Mouse (Mus musculus): ENCODE measurements around the gene Col1a2.

Gene Col1a2

DNA sequence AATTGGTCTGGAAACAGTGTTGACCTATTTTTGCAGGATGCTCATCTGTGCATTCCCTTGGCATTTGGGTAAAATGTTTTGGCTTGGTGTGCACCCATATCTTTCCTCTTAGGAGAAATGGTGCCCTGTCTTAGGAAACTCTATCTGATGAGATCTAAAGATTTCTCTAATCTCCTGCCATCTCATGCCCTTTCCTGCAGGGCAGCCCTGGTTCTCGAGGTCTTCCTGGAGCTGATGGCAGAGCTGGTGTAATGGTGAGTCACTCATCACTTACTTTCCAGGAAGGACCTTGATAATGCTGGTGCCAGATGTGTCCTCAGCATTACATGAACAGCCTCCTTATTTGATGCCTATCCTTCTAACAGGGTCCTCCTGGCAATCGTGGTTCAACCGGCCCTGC lies 16.4 kb downstream of the Col1a2 start:
- no peak for DNase-seq (ENCODE audit: low spot score)

DNA sequence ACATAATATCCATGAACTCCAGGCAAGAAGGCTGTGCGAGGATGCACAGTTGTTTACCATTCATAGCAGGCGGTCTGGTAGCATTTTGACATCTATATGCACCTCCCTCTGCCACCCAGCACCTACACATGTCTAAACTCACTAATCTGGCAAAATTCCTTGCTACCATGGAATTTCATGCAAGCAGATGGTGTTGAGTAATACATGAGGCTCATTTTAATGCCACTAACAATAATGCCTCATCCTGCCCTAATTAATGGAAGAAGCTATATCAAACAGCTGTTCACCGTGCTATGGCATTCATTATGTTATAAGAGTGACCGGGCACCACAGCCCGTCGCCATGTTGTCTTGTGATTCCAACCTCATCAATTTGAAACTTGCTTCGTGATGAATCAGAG lies 23.8 kb downstream of the Col1a2 start:
- no peak for DNase-seq (ENCODE audit: low spot score)

DNA sequence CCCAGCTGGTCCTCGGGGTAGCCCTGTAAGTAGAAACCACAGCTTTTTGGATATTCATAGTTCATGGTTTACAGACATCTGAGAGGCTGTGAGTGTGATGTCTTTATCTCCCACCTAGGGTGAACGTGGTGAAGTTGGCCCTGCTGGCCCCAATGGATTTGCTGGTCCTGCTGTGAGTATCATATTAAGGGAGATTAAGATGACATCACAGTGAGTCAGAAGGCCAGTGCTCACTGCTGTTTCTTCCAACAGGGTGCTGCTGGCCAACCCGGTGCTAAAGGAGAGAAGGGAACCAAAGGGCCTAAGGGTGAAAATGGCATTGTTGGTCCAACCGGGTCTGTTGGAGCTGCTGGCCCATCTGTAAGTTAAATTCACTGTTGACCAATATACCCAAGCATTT lies 26.4 kb downstream of the Col1a2 start:
- DNase-seq (ENCODE audit: low spot score), result no peak

DNA sequence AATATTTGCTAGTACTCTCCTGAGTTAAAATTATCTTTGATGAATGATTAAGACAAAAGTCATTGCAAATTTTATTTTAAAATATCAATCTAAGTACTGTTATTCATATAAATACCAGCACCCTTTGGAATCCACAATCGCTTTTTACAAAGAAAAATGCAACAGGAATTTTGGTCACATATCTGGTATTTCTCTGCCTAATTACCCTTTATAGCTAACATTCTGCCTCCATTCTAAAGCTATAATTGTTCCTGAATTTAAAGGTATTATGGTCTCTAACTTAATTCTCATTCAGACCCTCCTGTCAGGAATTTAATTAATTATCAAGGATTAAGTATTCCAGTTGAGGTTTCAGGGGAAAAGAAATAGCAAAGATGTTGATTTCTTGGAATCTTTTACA lies 28.3 kb downstream of the Col1a2 start:
- no peak for DNase-seq (ENCODE audit: low spot score)

DNA sequence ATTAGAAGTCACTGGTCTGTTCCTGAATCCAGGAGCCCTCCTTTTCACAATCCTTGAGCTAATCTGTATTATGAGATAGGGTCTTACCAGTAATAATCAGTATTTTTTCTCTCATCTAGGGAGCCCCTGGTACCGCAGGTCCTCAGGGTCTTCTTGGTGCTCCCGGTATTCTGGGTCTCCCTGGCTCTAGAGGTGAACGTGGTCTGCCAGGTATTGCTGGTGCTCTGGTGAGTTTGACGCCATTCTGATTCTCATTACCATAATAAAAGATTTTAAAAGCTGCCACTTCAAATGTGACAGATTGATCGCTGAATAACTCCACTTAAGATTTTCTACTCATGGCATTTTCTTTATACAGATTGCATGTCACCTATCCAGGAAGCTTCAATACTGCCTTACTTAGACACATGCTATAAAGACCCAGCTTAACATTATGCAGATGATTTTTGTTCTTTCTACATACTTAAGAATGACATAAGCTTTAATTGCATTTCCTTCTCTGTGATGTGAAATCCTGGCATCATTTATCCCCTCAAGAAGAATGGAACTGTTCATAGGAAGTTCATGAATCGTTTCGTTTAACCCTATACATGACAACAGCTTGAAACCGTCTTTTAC lies 30.0 kb downstream of the Col1a2 start:
- DNase-seq (ENCODE audit: low spot score), result no peak

DNA sequence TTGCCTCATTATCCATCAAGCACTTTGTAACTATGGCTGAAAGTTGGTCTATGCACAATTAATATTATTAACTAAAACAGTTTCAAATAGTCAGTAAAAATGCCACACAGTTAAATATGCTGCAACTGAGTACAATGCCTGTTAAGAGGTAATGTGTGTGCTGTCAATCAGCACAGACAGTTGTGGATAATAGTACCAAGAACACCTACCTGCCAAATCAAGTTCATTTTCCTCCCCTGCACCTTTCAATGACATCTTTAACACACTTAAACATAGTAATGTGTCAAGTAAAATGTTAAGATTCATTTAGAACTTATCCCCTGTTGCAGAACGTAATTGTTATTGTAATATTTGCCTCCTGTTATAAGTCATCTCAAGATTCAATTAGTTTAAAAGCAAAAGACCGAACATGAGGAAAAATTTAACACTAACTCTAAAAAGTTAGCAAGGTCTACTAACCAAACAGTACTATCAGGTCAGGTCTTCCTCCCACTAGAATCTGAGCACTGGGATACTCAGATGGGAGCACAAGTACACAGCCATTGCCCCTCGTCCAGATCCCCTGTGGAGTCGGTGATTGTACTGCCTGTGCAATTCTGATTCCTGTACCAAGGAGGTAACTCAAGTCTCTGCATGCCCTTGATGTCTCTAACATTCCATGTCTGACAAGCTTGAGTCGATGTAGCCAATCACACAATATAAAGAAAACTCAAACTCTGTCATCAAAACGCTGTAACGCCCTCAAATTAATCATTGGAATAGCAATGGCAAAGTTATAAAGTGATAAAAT lies 37.5 kb downstream of the Col1a2 start:
- DNase-seq (ENCODE audit: low spot score), result no peak

DNA sequence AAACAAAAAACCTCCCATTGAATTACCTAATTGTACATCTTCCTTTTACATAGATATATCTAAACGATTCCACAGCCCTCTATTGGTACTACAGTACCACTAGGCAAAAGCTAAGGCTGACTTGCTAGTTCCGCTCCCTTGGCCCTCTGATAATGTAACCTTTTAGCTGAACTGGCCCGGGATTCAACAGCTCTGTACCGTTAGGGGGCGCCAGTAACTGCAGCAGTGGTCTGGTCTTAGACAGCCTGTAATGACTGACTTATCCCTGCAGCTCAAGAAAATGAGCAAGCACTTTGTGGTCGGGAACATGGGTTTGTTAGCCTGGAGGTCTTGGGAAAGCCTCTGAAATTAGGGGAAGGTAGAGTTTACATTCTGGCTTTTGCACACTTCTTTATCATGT lies 39.9 kb downstream of the Col1a2 start:
- DNase-seq (ENCODE audit: low spot score), result peak; percentile 45

DNA sequence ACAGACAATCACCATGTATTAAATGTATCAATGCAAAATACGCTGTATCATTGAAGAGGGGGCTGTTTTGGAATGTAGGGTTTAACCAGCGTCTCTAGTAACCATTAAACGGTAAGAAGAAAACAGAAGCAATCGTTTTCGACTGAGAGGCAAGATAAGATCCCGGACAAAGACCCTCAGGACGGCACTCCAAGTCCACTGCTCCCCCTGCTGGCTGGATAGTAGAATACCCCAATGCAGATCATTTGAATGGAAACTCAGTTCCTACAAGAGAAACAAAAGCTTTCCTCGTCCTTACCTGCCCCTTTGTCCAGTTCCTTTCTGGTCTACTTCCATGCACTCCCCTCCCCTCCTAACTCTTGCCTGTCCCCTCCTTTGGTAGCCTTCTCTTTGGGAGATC lies 41.1 kb downstream of the Col1a2 start:
- peak; percentile 51 for DNase-seq (ENCODE audit: low spot score)

DNA sequence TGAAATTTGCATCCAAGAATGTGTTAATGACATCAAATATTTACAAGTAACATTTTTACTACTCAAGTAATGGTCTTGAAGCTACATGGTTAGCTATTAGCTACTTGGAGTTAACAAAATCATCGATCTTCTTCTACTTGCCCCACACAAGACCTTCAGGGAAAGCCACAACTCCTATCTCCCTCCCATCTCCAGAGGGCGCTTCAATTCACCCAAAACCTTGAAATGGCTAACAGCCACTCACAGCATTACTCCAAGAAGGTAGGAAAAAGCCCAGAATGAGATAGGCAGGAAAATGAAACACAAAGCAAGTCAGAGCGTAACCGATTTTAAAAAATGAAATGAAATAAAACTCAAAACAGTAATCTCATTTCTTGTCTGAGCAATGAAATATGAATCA lies 44.3 kb downstream of the Col1a2 start:
- DNase-seq (ENCODE audit: low spot score), result no peak

DNA sequence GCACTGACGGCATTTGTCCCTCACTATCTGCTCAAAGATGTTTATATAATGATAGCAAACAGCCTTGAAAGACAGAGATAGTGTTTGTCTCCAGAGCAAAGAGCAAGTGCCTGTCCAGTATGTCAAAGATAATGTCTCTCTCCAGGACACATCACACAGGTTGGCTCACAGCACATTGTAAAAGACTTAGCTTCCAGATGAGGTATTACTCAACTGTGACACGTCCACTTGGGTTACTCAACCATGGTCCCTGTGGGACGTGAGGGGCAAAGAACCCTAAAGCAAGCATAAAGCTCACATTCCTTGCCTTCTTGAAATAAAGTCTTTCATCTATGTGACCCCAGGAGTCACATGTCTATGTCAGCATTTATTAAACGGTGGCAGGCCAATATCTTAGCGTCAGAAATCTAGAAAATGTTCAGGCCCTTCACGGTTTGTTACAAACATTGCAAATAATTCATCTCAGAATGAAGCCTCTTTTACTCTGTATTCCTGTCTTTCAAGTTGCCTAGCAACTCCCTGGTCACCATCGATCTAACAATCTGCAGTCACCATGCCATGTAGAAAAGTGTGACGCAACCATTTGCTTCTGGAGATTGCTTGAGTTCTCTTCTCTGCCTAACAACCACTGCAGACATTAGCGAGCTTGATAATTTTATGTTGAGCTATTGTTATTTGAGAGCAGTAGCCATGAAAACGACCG lies 45.4 kb downstream of the Col1a2 start:
- DNase-seq (ENCODE audit: low spot score), result no peak

DNA sequence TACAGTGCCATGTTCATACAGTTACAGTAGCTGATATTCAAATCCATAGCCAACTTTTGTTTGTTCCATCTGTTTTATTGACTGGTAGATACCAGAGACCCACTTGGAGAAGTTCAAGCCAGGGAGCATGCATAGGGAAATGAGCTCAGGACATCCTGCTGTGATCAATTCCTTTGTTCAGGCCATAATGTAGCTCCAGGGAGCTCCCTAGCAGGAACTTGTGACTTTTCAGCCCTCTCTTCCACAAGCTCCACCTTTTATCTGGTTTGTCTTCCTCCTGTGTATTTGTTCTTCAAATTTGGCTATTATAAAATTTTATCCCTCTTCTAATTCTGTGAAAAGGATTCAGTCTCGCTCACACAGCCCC lies 45.9 kb downstream of the Col1a2 start:
- no peak for DNase-seq (ENCODE audit: low spot score)

DNA sequence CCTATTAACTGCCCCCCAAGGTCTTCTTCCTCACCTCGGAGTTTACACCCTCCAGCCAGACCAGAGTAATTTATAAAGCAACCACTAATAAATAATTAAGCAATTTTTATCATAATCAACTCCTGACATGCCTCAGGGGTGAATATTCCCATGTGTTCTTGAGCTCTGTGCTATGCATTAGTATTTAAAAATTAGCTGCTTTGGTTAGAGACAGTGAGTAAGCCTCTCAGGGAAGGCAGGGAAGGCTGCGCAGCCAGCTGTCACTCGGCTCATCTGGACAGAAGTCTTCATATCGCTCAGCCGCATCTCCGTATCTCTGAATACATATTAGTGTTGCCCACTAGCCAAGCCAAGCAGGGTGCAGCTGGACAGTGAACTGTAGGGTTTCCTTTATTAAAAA lies 50.8 kb downstream of the Col1a2 start:
- DNase-seq (ENCODE audit: low spot score), result no peak

DNA sequence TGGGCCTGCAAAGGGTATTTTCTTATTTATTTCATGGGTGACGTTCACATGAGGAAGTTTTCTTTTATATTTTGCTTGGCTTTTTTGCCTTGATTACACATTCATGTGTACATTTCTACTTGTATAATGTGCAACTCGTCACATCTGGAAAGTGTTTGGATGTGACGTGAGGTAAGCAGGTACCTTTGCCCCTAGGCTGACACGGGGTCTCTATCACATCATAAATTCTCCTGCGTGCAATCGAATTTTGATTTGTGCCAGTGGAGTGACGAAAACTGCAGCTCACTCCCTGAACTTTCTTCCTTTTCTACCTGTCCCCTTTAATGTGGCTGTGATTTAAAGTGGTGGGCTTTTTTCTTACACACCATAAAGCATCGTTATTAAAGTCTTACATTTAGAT lies 52.5 kb downstream of the Col1a2 start:
- no peak for DNase-seq (ENCODE audit: low spot score)

DNA sequence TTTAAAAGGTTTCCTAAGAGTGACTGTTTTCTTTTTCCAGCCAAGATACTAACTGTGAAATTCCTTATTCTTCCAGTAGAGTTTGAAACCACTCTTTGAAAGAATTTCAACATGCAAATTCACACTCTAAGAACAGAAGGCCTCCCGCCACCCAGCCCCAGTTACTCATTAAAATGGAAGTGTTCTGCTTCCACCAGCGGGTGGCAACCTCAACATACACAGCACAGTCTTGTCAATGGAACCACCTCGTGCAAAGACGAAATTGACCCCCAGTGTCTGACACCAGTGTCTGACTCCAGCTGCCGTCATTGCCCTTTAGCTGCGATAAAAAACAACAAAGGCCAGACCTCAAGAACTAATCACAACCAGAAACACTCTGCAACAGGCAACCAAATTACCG lies 53.1 kb downstream of the Col1a2 start:
- peak; percentile 47 for DNase-seq (ENCODE audit: low spot score)

DNA sequence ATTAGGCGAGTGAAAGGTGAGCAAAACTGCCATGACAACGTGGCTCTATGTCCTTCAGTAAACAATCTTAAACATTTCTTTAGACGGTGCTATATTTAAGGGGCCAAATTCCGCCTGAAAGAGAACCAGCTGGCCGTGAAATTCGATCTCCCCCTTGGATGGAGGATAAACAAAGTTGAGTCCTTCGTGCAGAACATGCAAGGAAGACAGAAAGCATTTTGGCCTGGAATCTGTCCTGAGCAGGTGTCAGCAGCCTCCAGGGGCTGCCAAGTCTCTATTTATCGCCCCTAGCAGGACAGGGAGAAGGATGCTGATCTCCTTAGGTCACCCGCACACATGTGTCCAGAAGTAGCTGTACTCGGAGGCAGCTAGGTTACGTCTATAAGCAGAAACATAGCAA lies 56.5 kb downstream of the Col1a2 start:
- DNase-seq (ENCODE audit: low spot score), result no peak

DNA sequence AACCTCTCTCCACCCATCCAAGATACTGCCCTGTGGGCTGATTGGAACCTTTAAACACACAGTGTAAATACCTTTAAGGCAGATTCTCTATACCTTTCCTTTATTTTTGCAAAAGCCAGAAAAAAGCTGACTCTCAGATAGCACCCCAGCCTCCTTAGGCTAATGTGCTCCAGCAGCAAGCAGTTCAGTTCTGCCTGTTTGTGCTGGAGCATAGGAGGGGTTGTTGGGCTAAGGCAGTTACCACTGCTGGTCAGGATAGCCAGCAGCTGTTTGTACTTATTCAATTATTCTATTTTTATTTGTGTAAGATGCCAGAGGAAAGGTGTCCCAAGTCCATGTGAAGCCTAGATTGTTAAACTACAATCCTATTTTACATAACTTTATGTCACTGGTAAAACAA lies 57.0 kb downstream of the Col1a2 start:
- DNase-seq (ENCODE audit: low spot score), result no peak

DNA sequence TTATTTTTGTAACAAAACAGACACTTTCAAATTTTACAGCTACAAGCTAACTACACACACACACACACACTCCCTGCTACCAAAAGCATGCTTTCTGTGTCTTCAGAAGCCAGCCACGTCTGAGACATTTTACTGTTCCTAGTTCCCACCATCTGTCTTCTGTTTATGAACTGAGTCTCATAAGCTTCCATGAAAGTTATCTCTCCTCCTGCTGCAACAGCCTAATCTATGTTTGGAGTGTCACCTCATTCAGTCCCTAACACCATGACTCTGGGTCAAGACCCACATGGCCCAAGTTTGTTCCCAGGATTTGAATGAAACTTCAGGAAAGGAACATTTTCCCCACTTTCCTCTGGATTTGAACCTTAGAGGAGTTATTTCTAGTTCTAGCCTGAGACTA lies 57.8 kb downstream of the Col1a2 start:
- no peak for DNase-seq (ENCODE audit: low spot score)

DNA sequence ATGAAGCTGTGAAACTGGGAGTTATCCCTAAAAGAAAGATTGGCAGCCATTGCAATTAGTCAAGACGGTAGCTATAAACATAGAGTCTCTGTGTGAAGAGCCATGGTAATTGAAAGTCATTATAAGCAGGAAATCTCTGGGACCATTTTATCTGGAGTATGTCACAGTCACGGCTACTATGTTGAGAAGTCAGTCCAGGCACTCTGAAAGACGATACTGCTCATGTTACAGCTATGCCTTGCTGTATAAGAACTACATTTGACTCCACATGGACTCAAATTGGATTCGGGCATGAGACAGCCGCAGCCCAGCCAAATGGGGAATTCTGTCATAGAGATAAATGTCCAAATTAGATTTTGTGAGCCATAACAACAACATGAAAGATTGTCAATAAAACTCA lies 58.9 kb downstream of the Col1a2 start:
- no peak for DNase-seq (ENCODE audit: low spot score)

DNA sequence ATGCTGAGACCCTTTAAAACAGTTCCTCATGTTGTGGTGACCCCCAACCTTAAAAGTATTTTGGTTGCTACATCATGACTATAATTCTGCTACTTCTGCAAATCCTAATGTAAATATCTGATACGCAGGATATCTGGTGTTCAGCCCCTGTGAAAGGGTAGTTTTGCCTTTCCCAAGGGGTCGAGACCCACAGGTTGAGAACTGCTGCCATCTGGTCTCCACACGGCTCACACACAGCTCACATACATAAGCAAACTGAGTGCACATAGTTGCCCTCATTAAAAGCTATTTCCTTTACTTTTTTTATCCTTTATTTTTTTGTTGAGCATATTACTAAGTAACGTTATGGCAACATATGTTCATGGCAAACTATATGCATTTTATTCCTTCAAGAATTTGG lies 65.8 kb downstream of the Col1a2 start:
- no peak for DNase-seq (ENCODE audit: low spot score)

DNA sequence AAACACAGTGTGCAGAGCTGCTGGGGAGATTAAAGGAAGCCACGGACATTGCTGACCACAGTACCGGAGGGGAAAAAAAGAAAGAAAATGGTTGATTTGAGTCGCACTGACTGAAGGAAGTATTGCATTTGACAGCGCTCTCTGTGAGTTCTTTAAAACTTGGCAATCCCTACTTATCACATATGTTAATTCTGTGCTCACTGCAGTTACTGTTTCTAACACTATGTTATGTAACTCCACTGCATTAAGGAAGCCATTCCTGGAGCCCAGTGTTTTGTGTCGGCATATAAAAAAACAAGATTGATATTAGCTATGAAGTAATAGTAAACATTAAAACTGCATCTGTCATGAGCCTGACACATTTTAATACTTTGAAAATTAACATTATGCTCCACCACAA lies 73.1 kb downstream of the Col1a2 start:
- DNase-seq (ENCODE audit: low spot score), result no peak

DNA sequence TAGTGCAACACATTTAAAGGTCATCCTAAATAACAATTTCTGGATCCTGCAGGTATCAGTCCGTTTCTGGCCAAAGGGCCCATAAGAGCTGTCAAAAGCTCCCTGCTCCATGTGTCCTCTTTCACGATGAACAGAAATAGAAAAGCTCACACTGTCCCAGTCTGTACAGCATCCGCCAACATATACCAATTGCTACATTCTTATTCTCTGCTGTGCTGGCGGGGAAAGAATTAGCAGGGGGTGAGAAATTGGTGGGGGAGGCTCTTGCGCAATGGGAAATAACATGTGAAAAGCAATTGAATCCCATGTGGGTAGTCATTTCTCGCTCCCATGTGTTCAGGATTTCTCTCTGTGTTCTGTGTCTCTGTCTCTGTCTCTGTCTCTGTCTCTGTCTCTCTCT lies 73.7 kb downstream of the Col1a2 start:
- no peak for DNase-seq (ENCODE audit: low spot score)

DNA sequence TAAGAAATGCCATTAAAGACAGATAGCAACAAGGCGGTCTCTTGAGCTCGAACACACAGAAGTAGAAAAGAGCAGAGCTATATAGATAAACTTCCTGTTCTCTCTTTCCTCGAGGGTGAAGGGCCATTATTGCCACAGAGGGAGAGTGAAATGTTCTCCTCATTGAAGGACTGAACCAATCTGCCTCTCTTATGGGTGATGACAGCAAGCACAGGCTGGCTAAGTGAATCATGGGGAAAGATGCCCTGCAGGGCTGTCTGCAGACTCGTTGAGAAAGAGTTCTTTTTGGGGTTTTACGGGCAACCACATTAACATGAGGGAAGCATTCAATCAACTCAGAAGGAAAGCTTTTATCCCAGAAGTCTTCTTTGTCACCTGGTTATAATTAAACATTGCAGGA lies 75.0 kb downstream of the Col1a2 start:
- no peak for DNase-seq (ENCODE audit: low spot score)

DNA sequence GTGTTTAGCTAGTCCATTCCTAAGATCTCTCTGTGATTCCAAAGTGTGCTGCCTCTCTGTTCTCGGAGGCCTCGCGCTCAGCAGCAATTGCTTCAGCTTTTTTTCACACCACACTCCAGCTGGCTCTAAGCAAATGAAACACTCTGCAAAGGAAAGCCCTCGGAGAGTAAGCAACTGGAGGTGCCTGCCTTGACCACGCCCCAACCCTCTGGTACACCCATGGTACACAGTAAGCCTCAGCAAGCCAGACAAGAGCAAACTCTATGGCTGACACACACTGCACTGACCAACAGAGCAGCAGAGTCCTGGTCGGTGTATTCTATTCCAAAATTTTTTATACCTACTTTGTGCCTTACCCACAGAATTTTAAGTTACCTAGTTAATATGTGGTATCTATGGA lies 78.9 kb downstream of the Col1a2 start:
- no peak for DNase-seq (ENCODE audit: low spot score)

DNA sequence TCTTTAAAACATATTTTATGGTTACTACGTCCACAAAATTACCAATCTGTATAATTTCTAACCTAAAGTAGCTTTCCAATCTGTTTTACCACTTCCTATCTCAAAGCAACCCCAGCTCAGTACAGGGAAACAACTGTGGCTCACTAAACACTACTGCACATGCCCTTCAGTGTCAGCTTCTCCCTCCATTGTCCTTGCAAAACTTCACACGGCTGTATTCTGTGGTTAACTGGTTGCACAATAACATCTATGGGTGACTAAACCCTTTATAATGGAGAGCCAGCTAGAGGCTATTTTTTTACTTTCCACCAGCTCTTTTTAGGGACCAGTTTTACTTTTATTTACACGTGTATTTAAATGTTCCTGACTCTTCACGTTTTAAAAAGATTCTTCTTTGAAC lies 83.3 kb downstream of the Col1a2 start:
- DNase-seq (ENCODE audit: low spot score), result no peak

All from urinary bladder, postnatal 14 days (tissue).